Mouse (Mus musculus) regulatory T cell (primary cell): ENCODE measurements at regions not wholly inside any gene's neighbourhood (a gene's known extent, or its start where the extent isn't known, plus 50 kb on each side); places are given as distances from the start of the nearest gene placed in this dataset.

ENCODE experiments used
- in situ Hi-C: fragments of 300-600 bp; cut with MboI, MseI; formaldehyde crosslinking; loops from one replicate; pipeline ENCODE4 v1.15.1; 2025; ENCODE audit warnings: high pct_unique_total_duplicates

- in situ Hi-C loops: loop anchor here (25.0 kb wide), 1 partner anchor 905 kb away; no protein-coding TSS in a partner anchor
Measured at GRCm38 (mm10) chr19:14892390-14892758, 294.5 kb upstream of the Tle4 start.

DNA sequence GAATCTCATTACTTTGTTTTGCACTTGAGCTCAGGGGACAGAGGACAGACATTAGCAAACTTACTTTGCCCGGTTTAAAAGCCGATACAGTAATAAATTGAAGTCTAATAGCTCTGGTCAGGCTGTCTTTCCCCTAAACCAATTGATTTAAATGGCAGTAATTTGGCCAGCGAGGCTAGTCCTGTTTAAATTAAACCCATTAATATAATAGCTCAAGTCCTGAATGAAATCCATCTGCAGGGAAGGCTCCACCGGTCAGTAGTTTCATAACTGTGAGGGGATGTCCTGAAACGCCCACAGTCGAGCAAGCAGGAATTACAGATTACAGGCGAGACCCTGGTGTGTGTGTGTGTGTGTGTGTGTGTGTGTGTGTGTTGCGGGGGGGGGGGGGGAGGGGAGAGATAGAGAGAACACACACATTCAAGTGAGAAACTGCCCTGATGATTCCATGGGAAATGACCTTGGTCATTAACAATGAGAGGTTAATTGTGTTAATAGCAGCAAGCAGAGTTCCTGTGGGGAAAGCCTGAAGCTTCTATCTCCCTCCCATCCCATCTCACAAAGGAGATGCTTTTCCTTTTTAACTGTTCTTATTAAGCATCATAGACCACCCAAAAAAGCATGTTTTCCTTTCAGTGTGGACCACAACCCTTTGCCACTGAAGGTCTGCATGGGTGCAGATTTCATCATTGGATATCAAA is 294.0 kb upstream of the Tle4 start:
- in situ Hi-C loops: loop anchor here (25.0 kb wide), 1 partner anchor 905 kb away; no protein-coding TSS in a partner anchor

- in situ Hi-C loops: loop anchor here (25.0 kb wide), 1 partner anchor 904 kb away; no protein-coding TSS in a partner anchor
Measured at GRCm38 (mm10) chr19:14891090-14891428, 293.2 kb upstream of the Tle4 start.

- in situ Hi-C loops: loop anchor here (25.0 kb wide), 1 partner anchor 903 kb away; no protein-coding TSS in a partner anchor
Measured at GRCm38 (mm10) chr19:14890241-14891089, 292.6 kb upstream of the Tle4 start.

DNA sequence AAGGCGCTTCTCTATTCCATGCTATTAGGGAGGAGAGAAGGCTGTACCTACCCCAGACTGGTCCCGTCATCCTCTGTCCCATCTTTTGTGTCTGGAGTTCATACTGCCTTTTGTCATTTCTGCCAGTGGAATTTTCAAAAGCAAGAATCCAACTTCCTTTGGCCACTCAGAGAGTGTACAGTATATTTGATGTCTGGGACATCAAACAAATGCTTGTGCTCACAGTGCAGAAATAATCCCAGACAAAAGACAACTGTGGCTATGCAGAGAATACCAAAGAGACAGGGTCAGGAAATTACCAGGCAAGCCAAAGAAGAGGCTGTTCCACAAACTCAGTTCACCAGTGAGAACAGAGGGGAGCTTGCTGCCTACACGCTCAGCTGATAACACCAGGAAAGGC is 291.9 kb upstream of the Tle4 start:
- in situ Hi-C loops: loop anchor here (25.0 kb wide), 1 partner anchor 902 kb away; no protein-coding TSS in a partner anchor

- in situ Hi-C loops: loop anchor here (25.0 kb wide), 1 partner anchor 897 kb away; no protein-coding TSS in a partner anchor
Measured at GRCm38 (mm10) chr19:14883707-14884421, 286.0 kb upstream of the Tle4 start.

DNA sequence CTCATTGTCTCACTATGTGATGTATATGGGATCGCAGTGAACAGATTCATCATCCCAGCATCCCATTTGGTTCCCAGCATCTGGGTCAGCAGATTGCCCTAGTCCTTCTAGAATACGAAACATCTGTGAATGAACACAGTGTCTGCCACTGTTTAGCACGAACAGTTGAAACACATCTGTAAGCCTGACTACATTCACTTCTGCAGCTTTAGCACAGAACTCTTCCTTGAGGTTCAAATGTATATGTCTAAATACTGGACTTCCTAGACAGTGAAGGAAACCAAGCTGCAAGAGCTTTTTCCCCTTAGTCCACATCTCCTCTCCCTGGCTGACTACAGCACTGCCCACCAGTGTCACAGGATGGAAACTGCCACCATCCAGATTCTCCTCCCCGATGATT is 283.0 kb upstream of the Tle4 start:
- in situ Hi-C loops: loop anchor here (25.0 kb wide), 1 partner anchor 894 kb away; no protein-coding TSS in a partner anchor

DNA sequence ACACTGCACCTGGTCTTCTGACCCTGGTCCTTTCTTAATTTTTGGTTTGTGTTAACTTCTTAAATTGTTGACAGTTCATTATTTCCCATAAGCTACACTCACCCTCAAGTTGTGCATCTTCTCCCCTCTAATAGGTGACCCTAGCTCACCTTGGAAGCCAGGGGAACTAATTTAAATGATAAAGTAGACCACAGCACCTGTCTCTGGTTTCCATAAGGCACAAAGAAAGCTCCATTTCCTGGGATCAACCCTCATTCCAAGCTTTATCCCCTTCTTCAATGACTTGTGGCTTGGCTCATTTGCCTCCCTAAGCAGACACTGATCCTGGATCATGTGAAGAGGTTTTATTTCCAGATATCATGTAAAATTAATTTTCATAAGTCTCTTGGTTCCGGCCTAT is 276.1 kb upstream of the Tle4 start:
- in situ Hi-C loops: no loop called here

DNA sequence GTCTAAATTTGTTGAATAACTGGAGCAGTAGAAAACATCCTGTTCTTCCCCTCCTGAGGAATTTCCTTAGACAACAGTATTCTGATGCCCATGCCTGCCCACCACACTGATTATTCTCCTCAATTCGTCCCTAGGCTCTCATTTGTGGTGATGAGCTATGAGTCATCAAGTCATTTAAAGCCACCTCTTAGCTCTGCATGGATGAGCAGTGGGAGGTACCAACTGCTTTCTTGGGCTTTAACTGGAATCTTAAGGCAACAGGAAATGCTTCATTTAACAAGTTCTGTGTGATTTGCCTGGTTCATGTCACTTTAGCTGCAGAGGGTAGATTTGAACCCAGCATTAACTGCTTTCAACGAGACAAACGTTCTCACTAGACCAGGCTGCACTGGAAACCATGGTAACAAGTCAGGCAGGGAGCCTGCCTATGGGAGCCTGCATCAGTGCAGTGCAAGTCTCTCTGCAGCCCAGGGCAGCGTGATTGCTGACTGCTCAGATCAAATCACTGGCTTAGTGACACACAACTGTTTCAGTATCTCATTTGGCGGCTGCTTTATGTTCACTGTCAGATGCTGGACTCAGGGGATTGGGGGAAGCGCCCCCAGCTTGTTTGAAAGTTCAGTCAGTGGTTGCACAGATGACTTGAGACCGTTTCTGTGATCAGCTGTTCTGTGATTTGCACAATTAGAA is 273.5 kb upstream of the Tle4 start:
- in situ Hi-C loops: no loop called here

DNA sequence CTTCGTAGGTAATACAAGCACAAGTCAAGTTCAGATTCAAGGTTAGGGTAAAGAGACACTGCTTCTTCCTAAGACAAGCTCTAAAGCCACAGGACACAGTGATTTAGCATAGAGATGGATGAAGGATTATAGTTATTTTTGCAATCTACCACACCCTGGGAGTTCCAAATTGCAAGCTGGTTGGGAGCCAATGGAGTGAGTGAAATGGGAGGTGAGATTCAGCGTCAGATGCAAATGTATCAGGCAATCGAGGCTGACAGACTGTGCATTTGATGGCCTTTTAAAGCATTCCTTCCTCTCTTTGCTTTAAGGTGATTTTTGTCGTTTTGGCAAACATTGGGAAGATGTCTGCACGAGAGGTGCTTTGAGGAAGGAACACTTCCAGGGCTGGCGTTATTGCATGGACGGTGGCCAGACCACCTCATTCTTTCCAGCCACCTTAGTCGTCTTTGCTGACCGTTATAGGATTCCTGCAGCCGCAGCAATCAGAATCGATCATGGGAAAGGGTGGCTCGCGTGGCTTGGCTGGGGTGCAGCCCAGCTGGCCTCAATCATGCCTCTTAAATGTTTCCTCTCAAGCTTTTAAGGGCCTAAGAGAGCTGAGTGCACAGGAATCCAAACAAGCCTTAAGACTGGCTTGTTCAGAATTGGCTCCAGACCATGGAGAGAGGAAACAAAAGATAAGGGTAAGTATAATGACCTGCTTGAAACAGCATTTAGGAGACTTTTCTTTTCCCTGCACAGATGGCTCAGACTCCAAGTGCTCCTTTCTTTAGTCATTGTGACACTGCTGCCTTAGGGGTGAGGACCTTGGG is 265.0 kb upstream of the Tle4 start:
- in situ Hi-C loops: no loop called here

DNA sequence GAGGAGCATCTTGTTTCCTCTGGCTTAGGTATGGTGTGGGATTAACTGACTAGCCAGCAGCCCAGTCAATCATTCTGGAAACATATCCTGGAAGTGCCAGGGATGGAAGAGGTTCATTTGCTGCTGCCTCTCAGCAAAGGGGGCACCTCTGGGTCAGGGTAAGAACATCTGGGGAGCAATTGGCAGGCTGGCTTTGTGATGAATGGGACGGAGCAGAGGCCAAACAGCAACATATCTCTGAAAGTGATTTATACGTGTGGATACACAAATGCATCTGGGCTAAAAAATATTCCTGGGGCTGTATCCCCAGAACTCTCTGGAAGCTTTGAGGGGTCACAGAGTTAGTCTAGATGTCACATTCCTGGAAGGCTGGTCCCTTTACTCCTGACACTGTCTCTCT is 257.2 kb upstream of the Tle4 start:
- in situ Hi-C loops: no loop called here

DNA sequence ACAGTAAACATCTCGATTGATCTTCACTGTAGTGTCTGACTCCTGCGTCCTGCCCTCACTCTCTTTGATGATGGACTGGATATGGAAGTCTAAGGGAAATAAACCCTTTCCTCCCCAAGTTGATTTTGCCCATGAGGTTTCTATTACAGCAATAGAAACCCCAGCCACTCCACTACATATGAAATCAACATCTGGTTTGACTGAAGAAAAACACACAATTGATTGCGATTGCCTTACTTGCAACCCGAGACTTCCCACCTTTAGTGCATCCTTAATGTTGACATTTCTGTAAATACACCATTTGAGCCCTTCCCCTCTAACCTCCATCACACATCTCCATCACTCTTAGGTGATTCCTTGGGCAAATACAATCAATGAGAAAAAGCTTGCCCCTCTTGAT is 255.6 kb upstream of the Tle4 start:
- in situ Hi-C loops: no loop called here

DNA sequence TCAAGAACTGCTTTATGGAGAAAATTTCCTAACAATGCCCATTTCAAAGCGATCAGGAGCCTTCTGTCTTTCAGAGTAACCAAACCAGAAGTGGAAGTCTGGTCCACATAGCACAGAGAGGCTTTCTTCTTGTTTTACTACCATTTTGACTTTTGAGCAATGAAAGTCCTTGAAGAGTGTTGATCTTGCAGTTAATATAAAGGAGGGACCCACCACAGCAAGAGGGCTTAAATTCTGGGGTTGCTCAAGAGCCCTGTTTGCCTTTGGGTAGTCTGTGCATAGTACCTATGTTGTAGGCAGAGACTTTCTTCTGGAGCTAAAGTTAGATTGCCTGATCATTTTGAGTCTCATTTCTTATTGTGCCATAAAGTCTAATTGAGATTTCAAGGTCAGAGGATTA is 251.7 kb upstream of the Tle4 start:
- in situ Hi-C loops: no loop called here

GRCm38 (mm10) chr19:14847120-14847519 is 249.3 kb upstream of the Tle4 start:
- in situ Hi-C loops: no loop called here

DNA sequence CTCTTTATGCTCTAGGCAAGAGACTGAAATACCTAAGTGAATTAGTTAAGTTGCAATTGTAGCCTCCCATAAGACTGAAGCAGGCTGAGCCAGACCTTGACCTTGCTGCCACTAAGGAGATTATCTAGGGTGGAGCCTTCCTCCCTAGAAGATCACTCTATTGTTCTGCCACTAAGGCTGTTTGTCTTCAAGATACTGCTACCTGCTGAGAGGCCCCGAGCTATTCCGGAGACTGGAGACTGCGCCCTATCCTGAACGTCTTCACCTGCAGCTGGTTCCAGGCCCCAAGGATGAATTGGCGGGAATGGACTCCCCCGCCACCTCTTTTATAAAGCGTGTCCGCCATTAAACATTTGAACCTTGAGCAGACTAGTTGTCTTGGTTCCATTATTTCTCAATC is 237.8 kb upstream of the Tle4 start:
- in situ Hi-C loops: loop anchor here (10.0 kb wide), 1 partner anchor 199 kb away; no protein-coding TSS in a partner anchor

DNA sequence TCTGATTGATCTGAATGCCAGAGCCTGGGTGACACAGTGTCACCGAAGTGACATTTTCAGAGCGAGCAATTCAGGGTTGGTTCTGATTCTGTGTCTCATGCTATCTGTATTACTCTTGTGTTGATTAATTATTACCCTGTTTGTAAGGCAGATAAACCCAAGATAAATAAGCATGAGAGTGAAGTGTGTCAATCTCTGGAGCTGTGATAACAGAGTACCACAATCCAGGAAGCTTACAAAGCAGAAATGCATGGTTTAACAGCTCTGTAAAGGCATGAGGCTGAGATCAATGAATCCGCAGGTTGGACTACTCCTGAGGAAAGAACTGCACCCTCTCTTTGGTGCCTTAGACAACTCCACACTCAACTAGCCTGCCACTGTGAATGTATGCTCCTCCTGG is 218.5 kb upstream of the Tle4 start:
- in situ Hi-C loops: no loop called here

- in situ Hi-C loops: no loop called here
Measured at GRCm38 (mm10) chr19:14806787-14807186, 208.9 kb upstream of the Tle4 start.

- in situ Hi-C loops: no loop called here
Measured at GRCm38 (mm10) chr19:14802909-14803650, 205.2 kb upstream of the Tle4 start.

DNA sequence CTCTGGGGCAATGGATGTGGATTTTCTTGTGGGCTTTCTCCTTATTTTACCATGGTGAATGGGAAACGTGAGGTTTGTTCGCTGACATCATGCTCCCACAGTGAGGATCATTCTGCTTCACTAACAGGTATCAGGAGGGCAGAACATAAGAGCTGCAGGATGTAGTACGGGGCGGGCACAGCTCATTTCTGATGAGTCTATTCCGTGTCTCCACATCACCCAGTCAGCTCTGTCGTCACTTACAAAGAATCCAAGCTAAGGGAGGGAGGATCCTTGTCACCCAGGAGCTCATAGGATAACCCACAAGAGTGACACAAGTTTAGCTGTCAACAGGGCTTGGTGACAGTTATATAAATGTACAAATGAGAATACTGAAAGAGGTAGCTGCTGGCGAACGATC is 203.8 kb upstream of the Tle4 start:
- in situ Hi-C loops: no loop called here

DNA sequence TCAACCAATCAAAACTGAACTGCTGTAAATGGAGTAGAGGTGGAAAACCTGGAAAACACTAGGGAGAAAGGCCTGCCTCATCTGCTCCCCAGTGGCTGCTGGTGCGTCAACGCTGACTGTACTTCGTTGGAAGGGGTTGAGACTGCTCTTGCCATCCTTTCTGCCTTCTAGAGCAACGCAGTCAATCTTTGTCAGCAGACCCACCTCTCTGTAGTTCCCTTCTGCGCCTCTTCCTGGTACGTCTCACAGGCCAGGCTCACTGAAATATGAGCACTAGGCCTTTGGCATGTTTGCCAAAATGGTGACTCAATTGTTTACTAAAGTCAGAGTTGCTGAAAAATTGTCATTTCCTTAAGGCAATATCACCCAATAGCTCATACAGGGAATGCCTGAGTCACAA is 201.2 kb upstream of the Tle4 start:
- in situ Hi-C loops: no loop called here
